Mouse (Mus musculus) heart, embryonic 10.5 days (tissue): ENCODE measurements at regions not wholly inside any gene's neighbourhood (a gene's known extent, or its start where the extent isn't known, plus 50 kb on each side); places are given as distances from the start of the nearest gene placed in this dataset.

Experiments used
- DNase-seq: peaks from one replicate; pipeline ENCODE4 v3.0.0-alpha.2; 2017; ENCODE audit warnings: low spot score
- H3K27ac ChIP-seq: fragments of 300-500 bp; sonication (generic); 2 replicates; pipeline ENCODE4 v1.5.1; 2016; ENCODE audit warnings: mild to moderate bottlenecking
- H3K27me3 ChIP-seq: fragments of 300-500 bp; sonication (generic); 2 replicates; pipeline ENCODE4 v1.6.1; 2016; ENCODE audit warnings: mild to moderate bottlenecking; ENCODE audit not compliant: poor library complexity, insufficient read depth, severe bottlenecking
- H3K36me3 ChIP-seq: fragments of 300-500 bp; sonication (generic); 2 replicates; pipeline ENCODE4 v1.6.1; 2016; ENCODE audit warnings: mild to moderate bottlenecking, moderate library complexity
- H3K4me1 ChIP-seq: fragments of 300-500 bp; sonication (generic); 2 replicates; pipeline ENCODE4 v1.6.1; 2016; ENCODE audit warnings: mild to moderate bottlenecking
- H3K4me3 ChIP-seq: fragments of 300-500 bp; sonication (generic); 2 replicates; pipeline ENCODE4 v1.5.1; 2016; ENCODE audit warnings: mild to moderate bottlenecking, moderate library complexity
- H3K9me3 ChIP-seq: fragments of 300-500 bp; sonication (generic); 2 replicates; pipeline ENCODE4 v1.6.1; 2016; ENCODE audit warnings: mild to moderate bottlenecking, moderate library complexity
- WGBS: fragments of 180-500 bp; shearing (Covaris S2); methylation state at CpG from one replicate; pipeline ENCODE4 v1.1.7; 2016; 5-methylcytosine and 5-hydroxymethylcytosine counted together

DNA sequence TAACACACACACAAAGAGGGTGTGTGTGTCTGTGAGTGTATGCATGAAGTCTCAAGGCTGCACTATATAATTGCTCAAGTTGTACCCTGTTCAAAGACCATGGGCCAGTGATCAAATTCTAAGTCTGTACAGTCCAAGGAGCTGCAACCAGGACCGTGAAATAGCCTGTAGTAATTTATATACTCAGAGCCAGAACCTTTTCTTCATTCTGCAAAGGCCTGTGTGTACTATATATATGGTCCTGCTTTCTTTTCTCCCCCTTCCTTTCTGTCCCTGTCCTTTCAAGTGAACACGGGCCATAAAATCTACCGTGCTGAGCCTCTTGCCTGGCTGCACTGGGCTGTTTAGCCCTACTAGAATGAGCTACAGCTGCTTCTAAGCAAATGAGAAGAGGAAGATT is 757.5 kb upstream of the Castor2 start:
- DNase-seq = no peak
- Histone ChIP-seq H3K27ac (no peak overlapping the region), H3K4me3 (no peak overlapping the region), H3K36me3 (no peaks in the 10 kb centered on the region), H3K27me3 (no peaks in the 10 kb centered on the region), H3K4me1 (no peaks in the 10 kb centered on the region), H3K9me3 (no peaks in the 10 kb centered on the region)
- WGBS = 86% methylated on average over 3 of the region's 3 CpGs

DNA sequence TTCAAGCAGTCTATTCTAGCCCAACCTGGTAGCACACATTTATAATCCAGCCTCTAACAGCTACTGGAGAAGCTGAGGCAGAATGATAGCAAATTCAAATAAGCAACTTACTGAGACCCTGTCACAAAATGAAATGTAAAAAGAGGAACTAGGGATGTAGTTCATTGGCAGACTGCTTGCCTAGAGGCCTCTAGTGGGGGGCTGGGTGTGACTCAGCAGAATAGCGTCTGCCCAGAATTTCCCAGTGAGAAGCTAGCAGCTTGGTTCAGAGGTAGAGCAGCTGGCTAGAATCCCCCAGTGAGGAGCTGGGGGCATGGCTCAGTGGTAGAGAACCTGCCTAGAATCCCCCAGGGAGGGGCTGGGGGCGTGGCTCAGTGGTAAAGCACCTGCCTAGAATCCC is 777.5 kb upstream of the Auts2 start:
- no peaks in the 10 kb centered on the region for H3K4me1 ChIP-seq
- peak; percentile 22 for DNase-seq
- H3K36me3 ChIP-seq = no peaks in the 10 kb centered on the region
- no peak overlapping the region for H3K27ac ChIP-seq
- H3K27me3 ChIP-seq = no peaks in the 10 kb centered on the region
- no peak overlapping the region for H3K4me3 ChIP-seq
- WGBS = 73% methylated on average over 2 of the region's 2 CpGs
- H3K9me3 ChIP-seq = no peaks in the 10 kb centered on the region

DNA sequence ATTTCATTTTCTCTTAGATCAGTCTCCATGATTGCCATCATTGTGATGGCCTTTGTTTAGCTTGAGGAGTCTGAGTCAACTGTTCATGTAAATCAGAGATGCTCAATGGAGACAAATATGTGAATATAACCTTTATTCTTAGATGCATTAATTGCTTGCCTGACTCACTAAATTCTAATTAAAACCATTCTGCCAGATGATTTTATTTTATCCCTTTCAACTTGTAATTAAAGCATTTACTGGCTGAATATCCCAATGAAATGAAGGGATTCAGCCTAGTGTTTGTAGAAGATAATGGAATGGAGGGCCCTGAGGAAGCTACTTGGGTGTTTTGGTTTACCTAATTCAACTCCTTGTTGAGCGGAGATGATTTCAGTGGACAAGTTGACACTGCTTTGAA is 777.1 kb upstream of the Auts2 start:
- Histone ChIP-seq H3K4me1 (no peaks in the 10 kb centered on the region), H3K9me3 (no peaks in the 10 kb centered on the region), H3K27me3 (no peaks in the 10 kb centered on the region), H3K27ac (no peak overlapping the region), H3K36me3 (no peaks in the 10 kb centered on the region), H3K4me3 (no peak overlapping the region)
- 90% methylated on average over 1 of the region's 1 CpGs for WGBS
- DNase-seq = no peak

DNA sequence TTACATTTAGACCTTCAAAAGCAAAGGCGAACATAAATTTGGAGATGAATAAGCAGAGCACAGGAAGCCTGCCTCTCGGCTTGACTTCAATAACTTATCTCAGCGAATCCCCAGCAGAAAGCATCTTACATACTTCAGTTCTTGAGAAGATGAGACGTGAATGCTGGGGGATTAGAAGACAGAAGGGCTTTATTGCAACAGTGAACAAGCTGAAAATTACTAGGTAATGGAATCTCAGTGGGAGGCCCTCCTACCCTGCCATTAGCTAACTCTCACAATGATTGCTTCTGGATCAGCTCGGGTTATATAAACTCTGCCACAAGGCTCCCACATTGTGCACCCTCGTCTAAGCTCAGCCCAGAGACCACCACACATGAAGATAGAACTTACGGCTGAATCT is 770.9 kb upstream of the Auts2 start:
- H3K27me3 ChIP-seq = no peaks in the 10 kb centered on the region
- 73% methylated on average over 7 of the region's 7 CpGs for WGBS
- no peaks in the 10 kb centered on the region for H3K4me1 ChIP-seq
- H3K9me3 ChIP-seq = no peaks in the 10 kb centered on the region
- H3K36me3 ChIP-seq = no peaks in the 10 kb centered on the region
- peak; percentile 31 for DNase-seq
- no peak overlapping the region for H3K27ac ChIP-seq
- H3K4me3 ChIP-seq = no peak overlapping the region

DNA sequence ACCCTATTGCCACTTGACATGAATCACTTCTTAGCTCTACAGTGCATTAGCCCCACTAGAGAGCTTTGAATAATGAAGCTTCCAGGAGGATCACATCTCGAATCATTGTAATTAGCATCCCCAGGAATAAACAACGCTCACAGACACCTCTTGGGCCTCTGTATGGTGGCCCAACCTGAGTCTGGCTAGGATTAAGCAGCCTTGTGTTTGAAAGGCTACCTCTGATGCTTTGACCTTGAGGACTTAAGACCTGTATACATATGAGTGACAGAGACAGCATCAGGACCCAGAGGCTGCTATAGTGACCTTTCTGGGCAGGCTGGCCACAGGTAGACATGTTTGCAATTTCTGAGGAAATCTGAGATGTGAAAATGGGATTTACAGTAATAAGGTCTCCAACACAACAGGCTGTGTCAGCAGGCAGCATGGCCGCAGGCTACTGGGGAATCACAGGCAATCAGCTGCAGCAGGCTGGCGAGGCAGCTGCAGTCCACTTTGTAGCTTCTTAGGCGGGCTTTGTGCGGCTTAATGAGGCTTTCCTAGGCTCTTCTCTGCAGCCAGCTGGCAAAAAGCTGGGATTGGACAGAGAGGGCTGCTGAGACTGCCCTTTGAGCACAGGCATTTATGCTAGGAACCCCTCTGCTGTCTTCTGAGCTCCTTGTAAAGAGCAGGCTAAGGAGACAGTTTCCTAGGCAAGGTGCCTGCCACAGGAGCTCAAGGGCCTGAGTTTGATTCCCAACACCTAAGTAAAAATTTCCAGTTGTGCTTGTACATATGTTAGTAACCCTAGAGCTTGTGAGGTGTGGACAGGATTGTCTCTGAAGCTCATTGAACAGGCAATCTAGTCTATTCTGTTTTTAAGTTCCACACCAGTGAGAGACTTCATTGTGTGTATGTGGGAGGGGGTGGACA is 768.1 kb upstream of the Auts2 start:
- DNase-seq = peak; percentile 30
- no peaks in the 10 kb centered on the region for H3K27me3 ChIP-seq
- no peaks in the 10 kb centered on the region for H3K9me3 ChIP-seq
- WGBS = 53% methylated on average over 6 of the region's 6 CpGs
- no peak overlapping the region for H3K27ac ChIP-seq
- no peak overlapping the region for H3K4me3 ChIP-seq
- no peaks in the 10 kb centered on the region for H3K4me1 ChIP-seq
- H3K36me3 ChIP-seq = no peaks in the 10 kb centered on the region

DNA sequence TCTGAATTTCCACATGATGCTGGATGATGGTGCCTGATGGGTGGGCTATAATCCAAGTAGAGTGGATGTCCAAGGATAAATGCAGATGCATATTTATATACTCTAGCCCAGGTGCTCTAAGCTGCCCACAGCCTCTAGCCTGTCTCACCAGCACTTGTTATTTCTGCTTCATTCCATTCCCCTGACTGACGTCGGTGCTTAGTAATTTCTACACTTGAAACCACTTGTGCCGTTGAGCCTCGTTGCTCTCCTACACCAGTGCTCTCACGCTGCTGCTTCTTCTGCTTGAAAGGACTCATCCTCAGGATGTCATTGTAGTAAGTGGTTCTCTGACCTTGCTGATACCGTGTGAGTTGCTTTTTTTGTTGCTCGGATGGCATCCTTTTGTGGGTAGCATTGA is 724.7 kb upstream of the Auts2 start:
- no peak for DNase-seq
- Histone ChIP-seq H3K36me3 (no peaks in the 10 kb centered on the region), H3K9me3 (no peaks in the 10 kb centered on the region), H3K4me3 (no peak overlapping the region), H3K4me1 (no peaks in the 10 kb centered on the region), H3K27me3 (peaks cover 12% of the 10 kb centered on the region), H3K27ac (no peak overlapping the region)
- WGBS = 48% methylated on average over 7 of the region's 7 CpGs

DNA sequence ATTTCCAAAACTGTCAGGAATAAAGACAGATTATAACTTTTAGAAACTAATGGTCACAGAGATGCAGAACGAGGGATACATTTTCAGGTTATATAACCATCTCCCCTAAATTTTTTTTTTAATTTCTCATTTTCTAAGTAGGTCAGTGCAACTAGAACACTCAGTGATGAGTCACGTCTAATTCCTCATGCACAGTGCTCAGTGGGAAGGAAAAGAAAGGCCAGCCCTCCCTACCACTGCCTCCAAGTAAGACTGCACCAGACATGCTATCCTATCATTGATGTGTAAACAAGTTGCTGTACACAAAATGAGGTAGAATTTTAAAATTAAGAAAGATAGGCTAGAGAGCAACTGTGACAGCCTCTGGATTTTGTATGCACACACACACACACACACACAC is 724.2 kb upstream of the Auts2 start:
- no peaks in the 10 kb centered on the region for H3K4me1 ChIP-seq
- no peaks in the 10 kb centered on the region for H3K36me3 ChIP-seq
- WGBS = 75% methylated on average over 2 of the region's 2 CpGs
- H3K27me3 ChIP-seq = peaks cover 12% of the 10 kb centered on the region
- H3K9me3 ChIP-seq = no peaks in the 10 kb centered on the region
- H3K27ac ChIP-seq = no peak overlapping the region
- DNase-seq = no peak
- H3K4me3 ChIP-seq = no peak overlapping the region

DNA sequence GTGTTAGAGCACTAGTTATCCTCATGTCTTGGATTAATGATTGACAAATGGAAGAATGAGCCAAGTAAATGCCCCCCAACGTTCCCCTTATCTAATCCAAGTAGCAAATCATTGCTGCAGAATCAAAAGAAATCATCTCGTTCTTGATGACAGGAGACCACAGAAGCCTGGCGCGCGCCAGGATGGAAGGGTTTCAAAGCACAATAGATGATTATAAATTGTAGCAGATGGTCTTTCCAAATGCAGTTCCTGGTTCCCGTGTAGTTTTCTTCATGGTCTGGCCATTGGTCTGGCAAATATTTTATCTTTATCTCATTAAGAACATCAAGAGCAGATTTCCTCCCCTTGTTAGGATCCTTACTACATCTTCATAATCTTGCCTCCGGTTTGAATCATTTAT is 721.8 kb upstream of the Auts2 start:
- H3K4me1 ChIP-seq = no peaks in the 10 kb centered on the region
- H3K9me3 ChIP-seq = no peaks in the 10 kb centered on the region
- H3K4me3 ChIP-seq = no peak overlapping the region
- WGBS = 83% methylated on average over 7 of the region's 7 CpGs
- H3K36me3 ChIP-seq = no peaks in the 10 kb centered on the region
- no peak overlapping the region for H3K27ac ChIP-seq
- no peak for DNase-seq
- no peaks in the 10 kb centered on the region for H3K27me3 ChIP-seq

DNA sequence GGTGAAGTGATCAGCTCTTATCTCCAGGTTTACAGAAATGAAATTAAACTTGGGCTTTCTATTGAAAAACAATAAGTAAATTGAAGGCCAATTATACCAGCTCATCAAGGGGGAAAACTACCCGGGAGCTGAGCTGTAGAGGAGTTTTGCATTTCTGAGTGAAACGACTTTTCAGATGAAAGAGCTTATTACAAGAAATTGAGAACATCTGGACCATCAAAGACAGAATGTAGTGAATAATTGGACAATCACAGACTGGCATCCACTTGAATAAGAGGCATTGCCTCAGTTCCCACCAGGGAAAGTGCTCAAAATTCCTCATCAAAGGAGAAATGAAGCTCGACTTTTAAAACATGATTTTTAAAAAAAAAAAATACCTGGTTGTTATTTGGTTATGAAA is 675.7 kb upstream of the Auts2 start:
- Histone ChIP-seq H3K27ac (no peak overlapping the region), H3K4me1 (no peaks in the 10 kb centered on the region), H3K4me3 (no peak overlapping the region), H3K27me3 (no peaks in the 10 kb centered on the region), H3K36me3 (no peaks in the 10 kb centered on the region), H3K9me3 (no peaks in the 10 kb centered on the region)
- DNase-seq = no peak
- 71% methylated on average over 3 of the region's 3 CpGs for WGBS

DNA sequence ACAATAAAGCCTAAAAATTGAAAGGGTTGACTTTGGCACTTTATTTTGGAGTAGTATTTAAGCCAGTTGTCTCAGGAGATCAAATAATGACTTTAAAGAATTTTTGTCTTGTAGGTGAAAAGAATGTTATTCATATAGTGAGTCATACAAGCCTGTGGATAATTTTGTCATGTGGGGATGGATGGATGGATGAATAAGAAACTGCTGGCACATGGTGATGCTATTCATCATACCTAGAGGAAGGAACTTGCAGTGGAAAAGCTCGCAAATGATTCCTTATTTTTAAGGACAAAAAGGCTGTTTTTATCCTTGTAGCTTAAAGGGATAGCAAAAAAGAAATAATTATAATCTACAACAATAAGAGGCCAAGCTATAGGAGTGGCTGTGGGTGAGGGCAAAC is 655.4 kb upstream of the Auts2 start:
- Histone ChIP-seq H3K27ac (no peak overlapping the region), H3K4me1 (no peaks in the 10 kb centered on the region), H3K36me3 (no peaks in the 10 kb centered on the region), H3K4me3 (no peak overlapping the region), H3K27me3 (no peaks in the 10 kb centered on the region), H3K9me3 (no peaks in the 10 kb centered on the region)
- DNase-seq = no peak
- 74% methylated on average over 1 of the region's 1 CpGs for WGBS

DNA sequence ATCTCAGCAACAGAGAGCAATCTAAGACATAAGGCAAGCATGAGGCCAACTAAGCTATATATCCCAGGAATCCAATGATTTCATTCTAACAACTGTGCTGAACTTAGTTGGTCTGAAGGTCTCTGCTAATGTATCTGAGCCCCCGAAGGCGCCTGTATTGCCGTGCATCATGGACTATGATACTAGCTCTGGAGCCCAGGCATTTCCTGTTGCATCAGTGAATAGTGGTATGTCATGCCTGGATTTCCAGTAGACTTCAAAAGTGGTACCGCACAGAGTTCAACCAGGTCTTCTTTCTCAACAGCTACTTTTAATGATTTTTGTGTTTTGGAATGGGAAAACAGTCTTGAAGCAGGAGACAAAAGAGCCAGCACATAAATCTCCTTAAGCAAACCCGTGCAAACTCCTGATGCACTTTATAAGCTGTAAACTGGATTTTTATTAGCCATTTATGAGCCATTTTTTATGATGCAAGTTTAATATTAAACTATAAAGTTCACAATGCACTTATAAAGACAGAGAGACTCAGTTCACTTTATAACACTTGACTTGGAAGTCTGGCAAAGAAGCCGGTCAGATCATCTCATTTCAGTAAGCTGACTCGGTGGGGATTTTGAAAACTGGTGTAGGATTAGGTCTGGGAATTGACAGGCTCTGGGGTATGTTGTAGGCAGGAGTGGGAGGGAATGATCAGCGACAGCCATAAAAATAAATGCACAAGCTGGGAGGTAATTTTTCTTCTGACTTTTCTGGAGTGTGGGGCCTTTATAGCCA is 646.8 kb upstream of the Auts2 start:
- H3K4me1 ChIP-seq = no peaks in the 10 kb centered on the region
- H3K27ac ChIP-seq = no peak overlapping the region
- no peak for DNase-seq
- H3K4me3 ChIP-seq = no peak overlapping the region
- H3K27me3 ChIP-seq = no peaks in the 10 kb centered on the region
- H3K9me3 ChIP-seq = no peaks in the 10 kb centered on the region
- no peaks in the 10 kb centered on the region for H3K36me3 ChIP-seq
- 84% methylated on average over 8 of the region's 8 CpGs for WGBS

DNA sequence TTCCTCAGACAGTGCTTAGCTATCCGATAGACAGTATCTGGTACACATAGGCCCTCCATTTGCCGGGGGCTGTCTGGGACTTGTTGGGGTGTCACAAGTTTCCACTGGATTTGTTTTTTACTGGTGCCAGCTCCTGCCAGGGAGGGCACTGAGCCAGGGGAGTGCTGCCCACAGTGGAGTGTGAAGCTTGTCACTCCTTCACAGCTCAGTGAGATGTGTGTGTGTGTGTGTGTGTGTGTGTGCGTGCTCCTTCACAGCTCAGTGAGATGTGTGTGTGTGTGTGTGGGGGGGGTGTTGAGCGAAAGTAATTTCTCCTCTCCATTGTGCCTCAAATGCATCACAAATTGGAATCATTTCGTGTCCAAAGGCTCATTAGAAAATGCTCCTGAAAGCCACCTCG is 632.5 kb upstream of the Auts2 start:
- Histone ChIP-seq H3K4me3 (no peak overlapping the region), H3K27ac (no peak overlapping the region), H3K4me1 (peaks cover 6% of the 10 kb centered on the region; the same call in 1 of the 2 replicates), H3K27me3 (no peaks in the 10 kb centered on the region), H3K9me3 (no peaks in the 10 kb centered on the region), H3K36me3 (no peaks in the 10 kb centered on the region)
- WGBS = 87% methylated on average over 6 of the region's 6 CpGs
- DNase-seq = no peak

DNA sequence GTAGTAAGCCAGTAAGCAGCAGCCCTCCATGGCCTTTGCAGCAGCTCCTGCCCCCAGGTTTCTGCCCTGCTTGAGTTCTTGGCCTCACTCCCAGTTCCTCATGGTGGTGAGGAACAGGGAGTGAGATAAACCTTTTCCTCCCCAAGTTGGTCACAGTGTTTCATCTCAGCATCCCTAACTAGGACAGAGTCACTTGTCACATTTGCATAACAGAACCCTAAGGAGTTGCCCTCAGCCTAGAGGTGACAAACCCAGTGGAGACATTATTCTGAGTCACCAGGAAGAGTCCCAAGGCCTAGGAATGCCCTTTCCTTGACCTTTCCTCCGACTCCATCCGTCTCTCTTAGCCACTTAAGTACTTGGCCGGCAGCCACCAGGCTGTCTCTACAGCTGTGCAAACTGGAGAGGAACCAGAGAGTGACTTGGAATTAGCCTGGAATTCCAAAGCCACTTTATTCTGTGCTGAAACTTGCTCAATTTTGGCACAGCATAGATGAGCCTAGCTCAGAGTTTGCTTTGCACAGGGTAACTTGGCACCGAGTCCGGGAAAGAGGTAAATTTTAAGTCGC is 630.1 kb upstream of the Auts2 start:
- H3K36me3 ChIP-seq = no peaks in the 10 kb centered on the region
- peak; percentile 79 for DNase-seq
- H3K9me3 ChIP-seq = no peaks in the 10 kb centered on the region
- no peak overlapping the region for H3K4me3 ChIP-seq
- H3K27ac ChIP-seq = no peak overlapping the region
- WGBS = 43% methylated on average over 6 of the region's 6 CpGs
- H3K27me3 ChIP-seq = no peaks in the 10 kb centered on the region
- peaks cover 6% of the 10 kb centered on the region; the same call in 1 of the 2 replicates for H3K4me1 ChIP-seq
